In the genomic region with DNA sequence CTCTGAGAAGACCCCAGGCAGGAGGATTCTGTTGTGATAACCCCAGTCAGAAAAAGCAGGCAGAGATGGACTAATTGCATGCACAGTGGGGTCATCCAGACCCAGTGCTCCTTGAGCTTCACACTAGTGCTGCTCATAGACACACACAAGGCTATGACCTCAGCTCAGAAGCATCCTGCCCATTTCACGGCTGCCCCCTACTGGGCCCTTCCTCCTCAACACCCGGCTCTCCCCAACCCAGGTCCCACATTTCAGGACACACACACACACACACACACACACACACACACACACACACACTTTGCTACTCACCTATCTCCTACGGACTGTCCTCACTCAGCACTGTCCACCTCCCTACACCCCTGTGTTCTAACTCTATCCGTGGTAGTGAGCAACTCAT, we compare ENCODE assay signal across 9 mouse cellular contexts. TPM values are rescaled to one million over a fixed set of nuclear protein-coding genes. Genes with fewer than 3 reads are reported as not detected.
DNase-seq lines count a peak whose midpoint lies in the region; ATAC-seq and TF ChIP-seq lines count a peak whose summit lies in the region.
"Had no signal": no experiment of that assay in that cellular context is flagged by ENCODE, and none has a peak within 500 bp of the region (broad histone marks: within the 10 kb centered on the region; RNA-seq: fewer than 3 reads in every experiment).

No protein-coding gene starts in this region.

- no peaks in the 10 kb centered on the region for H3K79me2 ChIP-seq in C2C12 (ENCODE audit: control insufficient read depth, insufficient read depth)

- no peak overlapping the region for H3K4me3 ChIP-seq in hindbrain, postnatal 0 days (ENCODE audit: low read length)
- H3K4me3 ChIP-seq in hindbrain, embryonic 12.5 days: no peak overlapping the region
- H3K4me3 ChIP-seq in C2C12 (ENCODE audit: insufficient read depth, poor library complexity, severe bottlenecking): no peak overlapping the region
- no peak overlapping the region for H3K4me3 ChIP-seq in heart, embryonic 11.5 days (ENCODE audit: low read depth, low read length)
- no peak overlapping the region for H3K4me3 ChIP-seq in liver, embryonic 14.5 days (ENCODE audit: insufficient read depth in 1 of 2, low read depth in 2 of 2, low read length in 2 of 2)
- H3K4me3 ChIP-seq in stomach, embryonic 16.5 days (replicated peaks; ENCODE audit: low read length): no peak overlapping the region
- H3K4me3 ChIP-seq: stomach, embryonic 15.5 days had no signal

- peak; percentile 53 for DNase-seq in hindbrain, postnatal 0 days (ENCODE audit: low spot score)
- DNase-seq in adrenal gland, adult 18-20 months (ENCODE audit: low spot score in 2 of 2): peak; percentile 50 to 55
- DNase-seq in liver, embryonic 14.5 days (ENCODE audit: low read depth in 3 of 3, low spot score in 3 of 3): no peak
- DNase-seq in right cerebral cortex, adult 18-20 months: no peak

- no peaks in the 10 kb centered on the region for H3K9me3 ChIP-seq in hindbrain, postnatal 0 days (ENCODE audit: low read length)
- H3K9me3 ChIP-seq in hindbrain, embryonic 12.5 days (replicated peaks): no peaks in the 10 kb centered on the region
- H3K9me3 ChIP-seq in heart, embryonic 11.5 days (replicated peaks; ENCODE audit: control insufficient read depth, low read length): no peaks in the 10 kb centered on the region
- no peaks in the 10 kb centered on the region for H3K9me3 ChIP-seq in liver, embryonic 14.5 days (ENCODE audit: control insufficient read depth, low read length)
- H3K9me3 ChIP-seq in stomach, embryonic 16.5 days (replicated peaks; ENCODE audit: control insufficient read depth, low read length): no peaks in the 10 kb centered on the region
- H3K9me3 ChIP-seq: stomach, embryonic 15.5 days had no signal

- no peak overlapping the region for H3K4me2 ChIP-seq in hindbrain, postnatal 0 days (ENCODE audit: low read depth, low read length)
- no peak overlapping the region for H3K4me2 ChIP-seq in hindbrain, embryonic 12.5 days (replicated peaks)
- no peak overlapping the region for H3K4me2 ChIP-seq in heart, embryonic 11.5 days
- no peak overlapping the region for H3K4me2 ChIP-seq in liver, embryonic 14.5 days (ENCODE audit: low read depth)
- H3K4me2 ChIP-seq in stomach, embryonic 16.5 days (ENCODE audit: low read depth, low read length): no peak overlapping the region
- H3K4me2 ChIP-seq: stomach, embryonic 15.5 days had no signal

- H3K79me3 ChIP-seq in C2C12 (ENCODE audit: low read depth): no peaks in the 10 kb centered on the region

- no peak for TF ChIP-seq EP300 in liver, embryonic 14.5 days (IDR thresholded peaks at IDR 0.05; ENCODE audit: low read depth)

- peaks cover 34% of the 10 kb centered on the region for H3K36me3 ChIP-seq in hindbrain, postnatal 0 days (ENCODE audit: insufficient read depth, low read length)
- H3K36me3 ChIP-seq in hindbrain, embryonic 12.5 days: peaks cover 44% of the 10 kb centered on the region
- H3K36me3 ChIP-seq in C2C12 (ENCODE audit: control insufficient read depth, insufficient read depth): peaks cover 41% of the 10 kb centered on the region
- peaks cover 24% of the 10 kb centered on the region for H3K36me3 ChIP-seq in heart, embryonic 11.5 days (ENCODE audit: control insufficient read depth, insufficient read depth, low read length)
- peaks cover 28% of the 10 kb centered on the region for H3K36me3 ChIP-seq in liver, embryonic 14.5 days (replicated peaks; ENCODE audit: control insufficient read depth, insufficient read depth, low read depth)
- H3K36me3 ChIP-seq in stomach, embryonic 16.5 days (ENCODE audit: control insufficient read depth, insufficient read depth, low read length): peaks cover 21% of the 10 kb centered on the region; the same call in 1 of the 2 replicates

- H3K9ac ChIP-seq in hindbrain, postnatal 0 days (replicated peaks; ENCODE audit: low read length): no peak overlapping the region
- no peak overlapping the region for H3K9ac ChIP-seq in hindbrain, embryonic 12.5 days
- no peak overlapping the region for H3K9ac ChIP-seq in heart, embryonic 11.5 days (ENCODE audit: low read depth, low read length)
- no peak overlapping the region for H3K9ac ChIP-seq in liver, embryonic 14.5 days (replicated peaks)
- H3K9ac ChIP-seq in stomach, embryonic 16.5 days (ENCODE audit: low read length): no peak overlapping the region
- H3K9ac ChIP-seq: stomach, embryonic 15.5 days had no signal

- no peaks in the 10 kb centered on the region for H3K4me1 ChIP-seq in hindbrain, postnatal 0 days (ENCODE audit: insufficient read depth, low read length)
- no peaks in the 10 kb centered on the region for H3K4me1 ChIP-seq in hindbrain, embryonic 12.5 days
- peaks cover 12% of the 10 kb centered on the region for H3K4me1 ChIP-seq in heart, embryonic 11.5 days (ENCODE audit: control insufficient read depth, insufficient read depth, low read length)
- H3K4me1 ChIP-seq in liver, embryonic 14.5 days (replicated peaks; ENCODE audit: control insufficient read depth in 2 of 2, insufficient read depth in 2 of 2, low read length in 1 of 2): no peaks in the 10 kb centered on the region; a peak in 1 of 4 replicates
- H3K4me1 ChIP-seq in stomach, embryonic 16.5 days (ENCODE audit: control insufficient read depth, insufficient read depth, low read length): no peaks in the 10 kb centered on the region
- H3K4me1 ChIP-seq: stomach, embryonic 15.5 days had no signal

- H3ac ChIP-seq in C2C12 (ENCODE audit: control insufficient read depth, insufficient read length, low read depth): no peak overlapping the region

- no peak overlapping the region for H3K27ac ChIP-seq in hindbrain, postnatal 0 days
- H3K27ac ChIP-seq in hindbrain, embryonic 12.5 days: no peak overlapping the region
- 0 out of 2 replicates have a peak overlapping the region, but pooled peaks have one; percentile 29 for H3K27ac ChIP-seq in heart, embryonic 11.5 days (ENCODE audit: low read depth, low read length)
- H3K27ac ChIP-seq in liver, embryonic 14.5 days: no peak overlapping the region
- no peak overlapping the region for H3K27ac ChIP-seq in stomach, embryonic 16.5 days (ENCODE audit: low read length)
- H3K27ac ChIP-seq: stomach, embryonic 15.5 days had no signal

- peak; percentile 60 for TF ChIP-seq CTCF in hindbrain, postnatal 0 days (IDR thresholded peaks at IDR 0.05; ENCODE audit: low read depth)
- peak; percentile 37 for TF ChIP-seq CTCF in C2C12 (IDR thresholded peaks at IDR 0.05; ENCODE audit: control insufficient read depth, insufficient read depth, insufficient read length)
- TF ChIP-seq CTCF in liver, embryonic 14.5 days (IDR thresholded peaks at IDR 0.05; ENCODE audit: low read depth): peak; percentile 61

- H3K27me3 ChIP-seq in hindbrain, postnatal 0 days (ENCODE audit: insufficient read depth, low read length): no peaks in the 10 kb centered on the region
- no peaks in the 10 kb centered on the region for H3K27me3 ChIP-seq in hindbrain, embryonic 12.5 days
- H3K27me3 ChIP-seq in C2C12 (ENCODE audit: control insufficient read depth, insufficient read depth, insufficient read length): no peaks in the 10 kb centered on the region
- no peaks in the 10 kb centered on the region for H3K27me3 ChIP-seq in heart, embryonic 11.5 days (ENCODE audit: control insufficient read depth, insufficient read depth, low read length)
- no peaks in the 10 kb centered on the region for H3K27me3 ChIP-seq in liver, embryonic 14.5 days (ENCODE audit: control insufficient read depth, insufficient read depth, low read length)
- no peaks in the 10 kb centered on the region for H3K27me3 ChIP-seq in stomach, embryonic 16.5 days (ENCODE audit: control insufficient read depth, insufficient read depth, low read length)
- H3K27me3 ChIP-seq: stomach, embryonic 15.5 days had no signal

- ATAC-seq in hindbrain, postnatal 0 days: peak; percentile 42; the same call in 1 of the 2 replicates
- no peak for ATAC-seq in hindbrain, embryonic 12.5 days (ENCODE audit: low FRiP score)
- peak; percentile 44; the same call in 1 of the 2 replicates for ATAC-seq in heart, embryonic 11.5 days (replicated peaks; ENCODE audit: insufficient number of reproducible peaks, low FRiP score, low TSS enrichment)
- no peak for ATAC-seq in liver, embryonic 14.5 days (ENCODE audit: insufficient read depth)
- ATAC-seq in stomach, embryonic 16.5 days (ENCODE audit: insufficient read depth, low FRiP score): peak; percentile 65; the same call in 1 of the 2 replicates

- 29% methylated on average over 4 of the region's 4 CpGs for WGBS in hindbrain, postnatal 0 days
- WGBS in hindbrain, embryonic 12.5 days: 38% methylated on average over 4 of the region's 4 CpGs
- WGBS in heart, embryonic 11.5 days (ENCODE audit: insufficient replicate concordance): 34% methylated on average over 4 of the region's 4 CpGs
- WGBS in liver, embryonic 14.5 days (ENCODE audit: insufficient replicate concordance): 40% methylated on average over 4 of the region's 4 CpGs
- WGBS in stomach, embryonic 16.5 days: 34% methylated on average over 4 of the region's 4 CpGs

RNA-seq across cellular contexts. Expression of gene Nudt14, which starts 16.4 kb away (rescaled TPM):
- 29.0 and 29.4 TPM in 2 replicates for total RNA-seq in hindbrain, postnatal 0 days (2014; rRNA removed)
- polyA plus RNA-seq in hindbrain, postnatal 0 days (2015; fragmentation: Nextera tagmentation; extraction: Ambion mirVana): 51.7 and 54.8 TPM in 2 replicates
- 51.5 and 65.9 TPM in 2 replicates for polyA plus RNA-seq in hindbrain, embryonic 12.5 days (2016; fragmentation: Nextera tagmentation; extraction: Ambion mirVana)
- polyA plus RNA-seq in C2C12 (2012; fragmentation: generic; extraction: Trizol): 77.7 TPM
- 10 to 100 TPM; 30.5 to 31.9 TPM for total RNA-seq in adrenal gland, adult 18-20 months (2021)
- 44.2 and 50.7 TPM in 2 replicates for polyA plus RNA-seq in heart, embryonic 11.5 days (2014; fragmentation: Nextera tagmentation; extraction: Ambion mirVana)
- 6.3 and 7.5 TPM in 2 replicates for polyA plus RNA-seq in liver, embryonic 14.5 days (2012; rRNA removed)
- polyA plus RNA-seq in liver, embryonic 14.5 days (2014; fragmentation: Nextera tagmentation; extraction: Ambion mirVana): 16.9 and 18.4 TPM in 2 replicates
- 80.2 and 81.9 TPM in 2 replicates for polyA plus RNA-seq in stomach, embryonic 16.5 days (2015; fragmentation: Nextera tagmentation; extraction: Ambion mirVana)

RNA-seq across cellular contexts. Expression of gene Btbd6, which starts 18.0 kb away (rescaled TPM):
- 71.0 and 76.1 TPM in 2 replicates for total RNA-seq in hindbrain, postnatal 0 days (2014; rRNA removed)
- 52.1 and 52.9 TPM in 2 replicates for polyA plus RNA-seq in hindbrain, postnatal 0 days (2015; fragmentation: Nextera tagmentation; extraction: Ambion mirVana)
- 34.5 and 34.8 TPM in 2 replicates for polyA plus RNA-seq in hindbrain, embryonic 12.5 days (2016; fragmentation: Nextera tagmentation; extraction: Ambion mirVana)
- 17.2 TPM for polyA plus RNA-seq in C2C12 (2012; fragmentation: generic; extraction: Trizol)
- 10 to 100 TPM; 14.9 to 15.5 TPM for total RNA-seq in adrenal gland, adult 18-20 months (2021)
- polyA plus RNA-seq in heart, embryonic 11.5 days (2014; fragmentation: Nextera tagmentation; extraction: Ambion mirVana): 18.9 and 22.5 TPM in 2 replicates
- 4.1 and 5.5 TPM in 2 replicates for polyA plus RNA-seq in liver, embryonic 14.5 days (2012; rRNA removed)
- polyA plus RNA-seq in liver, embryonic 14.5 days (2014; fragmentation: Nextera tagmentation; extraction: Ambion mirVana): 3.3 and 4.6 TPM in 2 replicates
- polyA plus RNA-seq in stomach, embryonic 16.5 days (2015; fragmentation: Nextera tagmentation; extraction: Ambion mirVana): 16.2 and 20.6 TPM in 2 replicates

RNA-seq across cellular contexts. Expression of gene Jag2, which starts 28.7 kb away (rescaled TPM):
- total RNA-seq in hindbrain, postnatal 0 days (2014; rRNA removed): 63.4 and 88.4 TPM in 2 replicates
- polyA plus RNA-seq in hindbrain, postnatal 0 days (2015; fragmentation: Nextera tagmentation; extraction: Ambion mirVana): 7.7 and 8.5 TPM in 2 replicates
- polyA plus RNA-seq in hindbrain, embryonic 12.5 days (2016; fragmentation: Nextera tagmentation; extraction: Ambion mirVana): 9.4 and 10.3 TPM in 2 replicates
- 85.1 TPM for polyA plus RNA-seq in C2C12 (2012; fragmentation: generic; extraction: Trizol)
- 1 to 10 TPM; 4.7 to 9.0 TPM for total RNA-seq in adrenal gland, adult 18-20 months (2021)
- polyA plus RNA-seq in heart, embryonic 11.5 days (2014; fragmentation: Nextera tagmentation; extraction: Ambion mirVana): 1.5 and 2.2 TPM in 2 replicates
- 0.41 and 0.51 TPM in 2 replicates for polyA plus RNA-seq in liver, embryonic 14.5 days (2012; rRNA removed)
- polyA plus RNA-seq in liver, embryonic 14.5 days (2014; fragmentation: Nextera tagmentation; extraction: Ambion mirVana): 0.09 and 0.11 TPM in 2 replicates
- 5.1 and 6.4 TPM in 2 replicates for polyA plus RNA-seq in stomach, embryonic 16.5 days (2015; fragmentation: Nextera tagmentation; extraction: Ambion mirVana)

RNA-seq across cellular contexts. Expression of gene Brf1, which starts 42.2 kb away (rescaled TPM):
- 29.4 and 32.9 TPM in 2 replicates for total RNA-seq in hindbrain, postnatal 0 days (2014; rRNA removed)
- polyA plus RNA-seq in hindbrain, postnatal 0 days (2015; fragmentation: Nextera tagmentation; extraction: Ambion mirVana): 39.0 and 40.8 TPM in 2 replicates
- 72.4 and 75.5 TPM in 2 replicates for polyA plus RNA-seq in hindbrain, embryonic 12.5 days (2016; fragmentation: Nextera tagmentation; extraction: Ambion mirVana)
- 27.2 TPM for polyA plus RNA-seq in C2C12 (2012; fragmentation: generic; extraction: Trizol)
- total RNA-seq in adrenal gland, adult 18-20 months (2021): 10 to 100 TPM; 39.1 to 50.4 TPM
- polyA plus RNA-seq in heart, embryonic 11.5 days (2014; fragmentation: Nextera tagmentation; extraction: Ambion mirVana): 33.7 and 39.5 TPM in 2 replicates
- 21.5 and 32.0 TPM in 2 replicates for polyA plus RNA-seq in liver, embryonic 14.5 days (2012; rRNA removed)
- 19.5 and 22.5 TPM in 2 replicates for polyA plus RNA-seq in liver, embryonic 14.5 days (2014; fragmentation: Nextera tagmentation; extraction: Ambion mirVana)
- 50.3 and 53.9 TPM in 2 replicates for polyA plus RNA-seq in stomach, embryonic 16.5 days (2015; fragmentation: Nextera tagmentation; extraction: Ambion mirVana)

RNA-seq across cellular contexts. Expression of gene Pacs2, which starts 56.0 kb away (rescaled TPM):
- total RNA-seq in hindbrain, postnatal 0 days (2014; rRNA removed): 111 and 125 TPM in 2 replicates
- 20.3 and 20.6 TPM in 2 replicates for polyA plus RNA-seq in hindbrain, postnatal 0 days (2015; fragmentation: Nextera tagmentation; extraction: Ambion mirVana)
- 29.2 and 29.4 TPM in 2 replicates for polyA plus RNA-seq in hindbrain, embryonic 12.5 days (2016; fragmentation: Nextera tagmentation; extraction: Ambion mirVana)
- 48.8 TPM for polyA plus RNA-seq in C2C12 (2012; fragmentation: generic; extraction: Trizol)
- 10 to 100 TPM; 34.3 to 38.0 TPM for total RNA-seq in adrenal gland, adult 18-20 months (2021)
- 7.3 and 11.3 TPM in 2 replicates for polyA plus RNA-seq in heart, embryonic 11.5 days (2014; fragmentation: Nextera tagmentation; extraction: Ambion mirVana)
- polyA plus RNA-seq in liver, embryonic 14.5 days (2012; rRNA removed): 9.1 and 11.7 TPM in 2 replicates
- polyA plus RNA-seq in liver, embryonic 14.5 days (2014; fragmentation: Nextera tagmentation; extraction: Ambion mirVana): 3.7 and 5.4 TPM in 2 replicates
- 9.7 and 11.2 TPM in 2 replicates for polyA plus RNA-seq in stomach, embryonic 16.5 days (2015; fragmentation: Nextera tagmentation; extraction: Ambion mirVana)

Comparison
In these comparisons a context has a peak if more than half of its experiments do, and no peak if none do; other contexts are left out.
1. ATAC-seq: peak in hindbrain, postnatal 0 days (single experiment), heart, embryonic 11.5 days (single experiment) and stomach, embryonic 16.5 days (single experiment); none in hindbrain, embryonic 12.5 days (single experiment) and liver, embryonic 14.5 days (single experiment).
2. DNase-seq: peak in hindbrain, postnatal 0 days (single experiment) and adrenal gland, adult 18-20 months (2 of 2); none in liver, embryonic 14.5 days (0 of 3) and right cerebral cortex, adult 18-20 months (single experiment).
3. Peak in every context shown above with its lines, with median percentiles within 50 percentile points of each other: CTCF ChIP-seq.